Mouse (Mus musculus): ENCODE results near the gene Mkrn1. TPM values are rescaled to one million over a fixed set of nuclear protein-coding genes. Genes with fewer than 3 reads are reported as not detected.
"Not testable (repeated sequence)": the region's sequence is repeated elsewhere in the genome, so short reads cannot be mapped to it uniquely, and the experiment has no call there.

Mkrn1 gene
- polyA plus RNA-seq, 1 experiment, result 108 TPM

GRCm38 (mm10) chr6:39377311-39377827 is 42.9 kb downstream of the Mkrn1 start, which contains the start of gene Slc37a3:
Gene Slc37a3 (minus strand): TSS chr6:39377675.
- H3K36me3 ChIP-seq (ENCODE audit: control insufficient read depth), result peaks cover 6% of the 10 kb centered on the region; the same call in 1 of the 2 replicates
- peaks cover 18% of the 10 kb centered on the region for H3K4me1 ChIP-seq (ENCODE audit: control insufficient read depth)
- peaks cover 66% of the 10 kb centered on the region for H3K27me3 ChIP-seq (ENCODE audit: control insufficient read depth)
- peak within 1 kb of the TSS; percentile 82 for H3K4me3 ChIP-seq (replicated peaks)
- H3K9me3 ChIP-seq (ENCODE audit: control insufficient read depth, low read length), result no peaks in the 10 kb centered on the region
- TF ChIP-seq TAL1 (IDR thresholded peaks at IDR 0.05; ENCODE audit: low read length), result no peak
- TF ChIP-seq GATA1 (IDR thresholded peaks at IDR 0.05; ENCODE audit: low read length), result no peak

GRCm38 (mm10) chr6:39376775-39377174 is 43.5 kb downstream of the Mkrn1 start:
- H3K36me3 ChIP-seq (ENCODE audit: control insufficient read depth), result peaks cover 6% of the 10 kb centered on the region; the same call in 1 of the 2 replicates
- H3K27me3 ChIP-seq (ENCODE audit: control insufficient read depth), result peaks cover 60% of the 10 kb centered on the region
- TF ChIP-seq GATA1 (IDR thresholded peaks at IDR 0.05; ENCODE audit: low read length) (no peak), TAL1 (IDR thresholded peaks at IDR 0.05; ENCODE audit: low read length) (no peak)
- peak overlapping the region; percentile 82 for H3K4me3 ChIP-seq (replicated peaks)
- H3K4me1 ChIP-seq (ENCODE audit: control insufficient read depth), result peaks cover 18% of the 10 kb centered on the region
- H3K9me3 ChIP-seq (ENCODE audit: control insufficient read depth, low read length), result no peaks in the 10 kb centered on the region

DNA sequence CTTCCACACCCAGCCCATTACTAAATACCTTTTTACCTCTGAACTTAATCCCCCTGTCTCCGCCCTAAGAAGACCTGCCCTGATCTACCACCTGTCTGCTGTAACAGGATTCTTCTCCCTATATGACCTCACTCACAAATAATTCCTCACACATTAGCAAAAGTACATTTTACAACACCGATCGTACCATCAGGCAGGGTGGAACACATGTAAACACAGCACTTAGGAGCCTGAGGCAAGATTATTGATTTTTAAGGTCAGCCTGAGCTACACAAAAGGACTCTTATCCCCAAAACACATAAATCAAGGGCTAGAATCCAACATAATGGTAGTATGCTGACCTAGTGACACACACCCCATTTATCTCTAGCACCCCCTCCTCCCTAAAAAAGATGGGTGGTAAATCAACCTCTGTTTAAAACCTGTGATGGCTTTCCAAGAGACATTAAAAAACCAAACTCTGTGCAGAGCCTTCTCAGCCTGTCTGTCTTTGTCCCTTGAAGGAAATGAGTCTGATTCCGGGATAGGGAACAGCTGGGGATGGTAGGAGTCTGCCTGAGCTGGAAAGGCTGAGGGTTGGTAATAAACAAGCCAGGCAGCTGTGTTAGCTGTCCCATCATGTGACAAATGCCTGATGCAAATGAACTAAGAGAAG is 46.8 kb downstream of the Mkrn1 start:
- Histone ChIP-seq H3K4me3 (replicated peaks) (no peak overlapping the region), H3K27me3 (ENCODE audit: control insufficient read depth) (peaks cover 27% of the 10 kb centered on the region), H3K9me3 (ENCODE audit: control insufficient read depth, low read length) (no peaks in the 10 kb centered on the region), H3K4me1 (ENCODE audit: control insufficient read depth) (peaks cover 14% of the 10 kb centered on the region), H3K36me3 (ENCODE audit: control insufficient read depth) (peaks cover 6% of the 10 kb centered on the region; the same call in 1 of the 2 replicates)
- TF ChIP-seq TAL1 (IDR thresholded peaks at IDR 0.05; ENCODE audit: low read length) (no peak), GATA1 (IDR thresholded peaks at IDR 0.05; ENCODE audit: low read length) (no peak)

- TF ChIP-seq GATA1 (IDR thresholded peaks at IDR 0.05; ENCODE audit: low read length) (no peak), TAL1 (IDR thresholded peaks at IDR 0.05; ENCODE audit: low read length) (no peak)
- peaks cover 6% of the 10 kb centered on the region; the same call in 1 of the 2 replicates for H3K36me3 ChIP-seq (ENCODE audit: control insufficient read depth)
- H3K27me3 ChIP-seq (ENCODE audit: control insufficient read depth), result peaks cover 23% of the 10 kb centered on the region
- H3K4me3 ChIP-seq (replicated peaks), result no peak overlapping the region
- H3K9me3 ChIP-seq (ENCODE audit: control insufficient read depth, low read length), result no peaks in the 10 kb centered on the region
- H3K4me1 ChIP-seq (ENCODE audit: control insufficient read depth), result peaks cover 13% of the 10 kb centered on the region
Observed at GRCm38 (mm10) chr6:39372727-39373126, 47.5 kb downstream of the Mkrn1 start.

DNA sequence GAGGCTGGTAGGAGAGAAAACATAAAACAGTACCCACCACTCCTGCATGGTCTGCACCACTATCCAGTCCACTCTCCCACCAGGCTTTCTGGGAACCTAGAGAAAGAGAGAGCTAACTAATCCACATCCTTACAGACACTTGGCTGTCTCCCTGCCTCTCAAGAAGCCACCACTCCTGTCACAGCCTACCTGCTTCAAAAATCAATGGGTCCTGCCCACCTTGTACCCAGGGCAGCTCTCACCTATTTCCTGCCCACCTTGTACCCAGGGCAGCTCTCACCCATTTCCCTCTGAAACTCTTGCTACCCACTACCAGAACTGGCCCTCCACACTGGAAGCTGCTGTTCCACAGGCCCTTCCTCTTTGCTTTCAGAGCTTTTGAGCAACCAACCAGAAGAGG is 48.2 kb downstream of the Mkrn1 start:
- H3K27me3 ChIP-seq (ENCODE audit: control insufficient read depth), result peaks cover 18% of the 10 kb centered on the region
- no peak for TF ChIP-seq GATA1 (IDR thresholded peaks at IDR 0.05; ENCODE audit: low read length)
- TF ChIP-seq TAL1 (IDR thresholded peaks at IDR 0.05; ENCODE audit: low read length), result no peak

DNA sequence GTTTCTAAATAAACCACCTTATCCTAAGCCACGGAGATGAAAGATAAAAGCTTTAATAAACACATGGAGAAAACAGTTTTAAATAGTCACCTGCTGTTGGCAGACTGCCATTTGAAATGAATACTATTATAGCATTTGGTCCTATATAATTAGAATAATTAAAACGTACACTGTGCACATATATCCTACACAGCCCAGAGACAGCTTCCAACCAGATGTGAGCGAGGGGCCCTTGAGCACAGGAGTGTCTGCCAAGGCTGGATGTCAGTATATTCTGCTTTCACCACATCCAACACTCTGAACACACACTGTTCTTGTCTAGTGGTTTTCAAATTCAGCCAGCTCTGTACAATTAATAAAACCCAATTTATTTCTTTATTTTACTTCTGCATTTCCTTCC is 50.6 kb downstream of the Mkrn1 start:
- H3K27me3 ChIP-seq (ENCODE audit: control insufficient read depth), result peaks cover 6% of the 10 kb centered on the region
- H3K4me1 ChIP-seq (ENCODE audit: control insufficient read depth), result no peaks in the 10 kb centered on the region
- peaks cover 6% of the 10 kb centered on the region; the same call in 1 of the 2 replicates for H3K36me3 ChIP-seq (ENCODE audit: control insufficient read depth)
- TF ChIP-seq GATA1 (IDR thresholded peaks at IDR 0.05; ENCODE audit: low read length) (no peak), TAL1 (IDR thresholded peaks at IDR 0.05; ENCODE audit: low read length) (no peak)
- no peaks in the 10 kb centered on the region for H3K9me3 ChIP-seq (ENCODE audit: control insufficient read depth, low read length)
- no peak overlapping the region for H3K4me3 ChIP-seq (replicated peaks)

More for the DNA sequence above, 48.2 kb downstream of the Mkrn1 start:
- peaks cover 7% of the 10 kb centered on the region for H3K4me1 ChIP-seq (ENCODE audit: control insufficient read depth)
- peaks cover 6% of the 10 kb centered on the region; the same call in 1 of the 2 replicates for H3K36me3 ChIP-seq (ENCODE audit: control insufficient read depth)
- no peaks in the 10 kb centered on the region for H3K9me3 ChIP-seq (ENCODE audit: control insufficient read depth, low read length)
- no peak overlapping the region for H3K4me3 ChIP-seq (replicated peaks)

DNA sequence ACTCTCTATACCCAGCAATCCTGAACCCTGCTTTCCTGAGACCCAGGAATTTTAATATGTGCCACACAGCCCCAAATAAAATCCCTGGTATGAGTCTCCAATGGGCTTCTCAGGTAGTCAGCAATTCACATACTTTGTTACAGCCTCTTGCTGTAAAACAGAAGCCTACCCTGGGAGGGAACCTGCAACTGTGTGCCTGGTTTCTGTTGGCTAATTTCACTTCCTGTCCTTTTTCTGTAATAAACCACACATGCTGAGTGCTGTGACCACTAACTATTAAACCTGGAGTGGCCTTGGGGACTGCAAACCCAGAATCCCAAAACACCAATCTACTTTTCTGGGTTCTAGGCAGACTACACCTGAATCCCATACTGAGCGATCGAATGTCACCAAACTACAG is 57.6 kb downstream of the Mkrn1 start:
- Histone ChIP-seq H3K27me3 (ENCODE audit: control insufficient read depth) (no peaks in the 10 kb centered on the region), H3K36me3 (ENCODE audit: control insufficient read depth) (peaks cover 6% of the 10 kb centered on the region; the same call in 1 of the 2 replicates), H3K4me3 (replicated peaks) (no peak overlapping the region), H3K9me3 (ENCODE audit: control insufficient read depth, low read length) (no peaks in the 10 kb centered on the region), H3K4me1 (ENCODE audit: control insufficient read depth) (no peaks in the 10 kb centered on the region)
- no peak for TF ChIP-seq TAL1 (IDR thresholded peaks at IDR 0.05; ENCODE audit: low read length)

DNA sequence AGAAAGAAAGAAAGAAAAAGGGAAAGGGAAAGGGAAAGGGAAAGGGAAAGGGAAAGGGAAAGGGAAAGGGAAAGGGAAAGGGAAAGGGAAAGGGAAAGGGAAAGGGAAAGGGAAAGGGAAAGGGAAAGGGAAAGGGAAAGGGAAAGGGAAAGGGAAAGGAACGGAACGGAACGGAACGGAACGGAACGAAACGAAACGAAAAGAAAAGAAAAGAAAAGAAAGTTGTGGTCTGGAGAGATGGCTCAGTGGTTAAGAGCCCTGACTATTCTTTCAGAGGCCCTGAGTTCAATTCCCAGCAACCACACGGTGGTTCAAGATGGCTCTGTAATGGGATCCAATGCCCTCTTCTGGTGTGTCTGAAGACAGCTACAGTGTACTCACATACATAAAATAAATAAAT is 61.1 kb downstream of the Mkrn1 start:
- H3K36me3 ChIP-seq (ENCODE audit: control insufficient read depth), result peaks cover 21% of the 10 kb centered on the region
- H3K4me1 ChIP-seq (ENCODE audit: control insufficient read depth); H3K27me3 ChIP-seq (ENCODE audit: control insufficient read depth); H3K4me3 ChIP-seq (replicated peaks); H3K9me3 ChIP-seq (ENCODE audit: control insufficient read depth, low read length): not testable (repeated sequence)

GRCm38 (mm10) chr6:39348946-39349345 is 71.3 kb downstream of the Mkrn1 start:
- no peak for TF ChIP-seq TAL1 (IDR thresholded peaks at IDR 0.05; ENCODE audit: low read length)
- no peak for TF ChIP-seq GATA1 (IDR thresholded peaks at IDR 0.05; ENCODE audit: low read length)
- H3K4me3 ChIP-seq (replicated peaks), result no peak overlapping the region
- peaks cover 24% of the 10 kb centered on the region for H3K36me3 ChIP-seq (ENCODE audit: control insufficient read depth)
- no peaks in the 10 kb centered on the region for H3K4me1 ChIP-seq (ENCODE audit: control insufficient read depth)
- H3K9me3 ChIP-seq (ENCODE audit: control insufficient read depth, low read length), result no peaks in the 10 kb centered on the region
- peaks cover 2% of the 10 kb centered on the region; the same call in 1 of the 2 replicates for H3K27me3 ChIP-seq (ENCODE audit: control insufficient read depth)
